Mouse (Mus musculus) left cerebral cortex, adult 18-20 months (tissue): Measurements from ENCODE around the gene Micu1. TPM values are rescaled to one million over a fixed set of nuclear protein-coding genes. Genes with fewer than 3 reads are reported as not detected.

Experiments used
- DNase-seq, 2 experiments: peaks; one replicate each; pipeline ENCODE4 v3.0.0; 2021 to 2022; ENCODE audit warnings: low spot score in 2 of 2, mixed read lengths in 1 of 2
- total RNA-seq, 2 experiments: library from RNA; stranded (reverse); gene quantifications; 2 replicates each; pipeline ENCODE4 v1.2.3; 2021

Gene Micu1
- total RNA-seq, 2 experiments from 2014 or later: 89.9 to 92.1 TPM

DNA sequence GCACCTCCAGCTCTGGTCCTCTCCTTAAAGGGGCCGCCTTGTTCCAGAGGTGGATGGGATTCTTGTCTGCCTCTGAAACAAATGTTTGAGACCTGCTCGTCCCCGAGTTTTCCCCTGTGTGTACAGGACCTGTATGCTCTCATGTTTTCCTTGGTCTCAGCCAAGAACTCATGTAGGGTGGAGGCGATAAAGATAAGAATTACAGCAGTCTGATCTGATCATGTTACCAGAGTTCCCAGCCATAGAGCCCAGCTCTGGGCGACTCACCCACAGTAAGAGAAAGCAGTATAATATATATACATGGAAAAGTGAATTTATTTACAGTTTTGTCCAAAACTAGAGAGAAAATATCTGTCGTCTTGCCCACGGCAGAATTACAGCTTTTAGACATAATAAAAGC is 17.7 kb downstream of the Micu1 start:
- DNase-seq: no peak

DNA sequence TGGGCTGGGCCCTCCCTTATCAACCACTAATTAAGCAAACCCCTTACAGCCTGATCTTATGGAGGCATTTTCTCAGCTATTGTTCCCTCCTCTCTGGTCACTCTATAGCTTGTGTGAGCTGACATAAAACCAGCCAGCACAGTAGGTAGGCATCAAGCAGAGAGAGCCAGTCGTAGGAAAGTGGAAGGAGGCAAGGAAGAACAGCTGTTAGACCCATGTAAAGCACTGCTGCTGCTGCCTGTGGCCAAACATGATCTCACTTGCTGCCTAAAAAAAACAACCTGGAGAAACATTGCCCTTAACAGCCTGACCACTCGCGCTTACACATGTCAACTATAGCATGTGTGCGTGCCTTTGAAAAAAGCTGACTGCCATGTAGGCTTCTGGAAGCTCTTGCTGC is 19.3 kb downstream of the Micu1 start:
- no peak for DNase-seq

DNA sequence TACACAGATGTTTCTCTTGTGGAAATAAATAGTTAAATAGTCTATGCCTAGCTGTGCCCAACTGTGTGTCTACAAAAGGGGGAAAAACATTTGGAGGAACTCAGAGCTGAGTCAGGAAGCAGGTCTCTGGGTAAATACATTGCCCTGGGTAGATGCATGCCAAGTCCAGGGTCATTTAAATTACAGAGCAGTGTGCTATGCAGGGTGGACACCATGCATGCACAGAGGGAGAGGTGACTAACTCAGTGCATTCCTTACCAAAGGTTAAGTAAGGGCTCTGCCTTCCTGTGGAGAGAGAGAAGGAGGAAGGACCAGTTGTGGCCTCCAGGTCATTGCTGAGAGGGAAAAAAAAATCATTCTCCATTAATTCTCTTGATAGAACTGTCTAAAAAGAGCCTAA is 22.4 kb downstream of the Micu1 start:
- DNase-seq: no peak

DNA sequence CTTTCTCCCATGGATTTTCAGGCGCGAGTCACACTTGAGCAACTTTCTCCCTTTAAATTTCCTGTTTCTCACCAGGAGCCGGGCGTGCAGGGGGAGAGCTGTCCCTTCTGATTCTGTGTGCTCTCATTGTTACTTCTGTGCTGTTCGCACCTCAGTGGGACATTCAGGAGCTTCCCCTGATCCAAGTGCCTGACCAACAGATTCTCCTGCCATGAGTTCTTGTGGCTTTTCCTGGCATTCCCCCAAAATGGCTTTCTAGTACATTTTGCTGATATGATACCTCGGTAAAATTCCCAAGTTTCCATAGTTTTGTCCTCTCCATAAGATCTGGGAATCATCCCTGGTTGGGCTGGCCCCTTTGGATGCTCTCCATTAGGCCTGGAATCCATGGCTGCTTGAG is 25.0 kb downstream of the Micu1 start:
- DNase-seq: no peak

DNA sequence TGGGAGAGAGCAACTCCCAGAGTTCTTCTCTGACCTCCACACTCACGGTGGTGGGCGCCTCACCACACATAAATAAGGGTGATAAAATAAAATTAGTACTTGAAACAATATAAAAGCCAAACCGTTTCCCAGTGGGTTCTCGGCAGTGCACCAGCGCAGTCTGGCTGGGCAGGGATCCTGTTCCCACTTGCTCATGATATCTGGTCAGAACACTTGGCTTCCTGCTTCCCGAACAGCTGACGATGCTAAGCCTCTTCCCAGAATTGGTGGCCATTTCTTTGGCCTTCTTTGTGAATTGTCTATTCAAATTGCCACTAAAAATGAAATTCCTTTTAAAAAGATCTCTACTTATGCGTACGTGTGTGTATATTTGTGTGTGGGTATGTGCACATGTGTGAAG is 27.0 kb downstream of the Micu1 start:
- DNase-seq: no peak

DNA sequence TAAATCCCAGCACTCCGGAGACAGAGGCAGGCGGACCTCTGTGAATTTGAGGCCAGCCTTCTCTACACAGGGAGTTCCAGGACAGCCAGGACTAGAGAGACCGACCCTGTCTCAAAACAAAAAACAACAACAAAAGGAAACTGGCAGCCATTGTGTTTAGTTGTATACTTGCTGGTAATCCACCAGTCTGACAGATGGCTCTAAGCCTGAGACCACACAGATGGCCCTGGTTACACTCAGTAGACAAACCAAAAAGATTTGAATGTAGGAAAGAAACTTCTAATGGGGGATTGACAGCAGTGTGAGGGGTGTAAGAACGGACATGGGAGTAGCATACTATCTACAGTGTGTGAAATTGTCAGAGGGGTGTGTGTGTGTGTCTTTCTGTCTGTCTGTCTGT is 27.6 kb downstream of the Micu1 start:
- DNase-seq: no peak

DNA sequence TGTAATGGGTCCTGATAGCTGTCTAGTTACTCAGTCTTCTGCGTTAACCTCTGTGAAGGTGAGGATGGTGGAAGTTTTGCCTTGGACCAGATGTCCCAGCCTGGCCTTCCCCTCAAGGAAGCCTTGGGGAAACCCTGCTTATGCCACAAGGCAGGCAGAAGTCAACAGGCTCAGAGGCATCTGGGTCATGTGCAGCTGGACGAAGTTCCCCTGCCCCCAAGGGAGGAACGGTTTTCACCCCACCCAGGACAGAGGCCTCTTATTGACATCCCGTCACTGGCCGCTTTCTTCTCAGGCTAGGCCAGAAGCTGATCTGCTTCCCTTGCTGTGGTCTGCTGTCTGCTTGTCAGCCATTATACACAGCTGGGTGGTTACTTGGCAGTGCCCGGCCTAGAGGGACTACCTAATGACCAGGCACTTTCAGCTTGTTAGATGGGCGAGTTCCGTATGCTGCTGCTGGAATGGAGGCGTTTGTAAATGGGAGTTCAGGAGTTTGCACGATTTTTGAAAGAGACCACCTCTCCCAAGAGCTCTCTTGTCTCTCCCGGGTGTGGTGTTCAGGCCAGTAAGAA is 33.8 kb downstream of the Micu1 start:
- DNase-seq: no peak

DNA sequence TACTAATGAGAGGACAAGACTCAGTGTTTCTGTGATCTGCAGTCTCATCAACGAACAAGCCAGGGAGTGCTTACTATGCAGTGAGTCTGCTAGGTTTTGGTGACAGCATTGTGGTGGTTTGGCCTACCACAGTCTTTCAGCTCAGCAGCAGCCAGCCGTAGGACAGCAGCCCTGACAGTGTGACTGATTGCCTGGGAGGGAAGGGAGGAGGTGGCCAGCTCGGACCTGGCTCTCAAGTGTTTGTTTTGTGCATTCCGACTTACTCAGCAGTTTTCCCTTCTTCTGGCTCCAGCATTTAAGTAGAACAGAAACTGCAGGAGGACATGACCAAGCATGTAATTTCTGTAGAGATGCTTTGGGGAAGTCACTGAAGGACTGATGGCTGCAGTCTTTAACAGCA is 39.2 kb downstream of the Micu1 start:
- DNase-seq: no peak

DNA sequence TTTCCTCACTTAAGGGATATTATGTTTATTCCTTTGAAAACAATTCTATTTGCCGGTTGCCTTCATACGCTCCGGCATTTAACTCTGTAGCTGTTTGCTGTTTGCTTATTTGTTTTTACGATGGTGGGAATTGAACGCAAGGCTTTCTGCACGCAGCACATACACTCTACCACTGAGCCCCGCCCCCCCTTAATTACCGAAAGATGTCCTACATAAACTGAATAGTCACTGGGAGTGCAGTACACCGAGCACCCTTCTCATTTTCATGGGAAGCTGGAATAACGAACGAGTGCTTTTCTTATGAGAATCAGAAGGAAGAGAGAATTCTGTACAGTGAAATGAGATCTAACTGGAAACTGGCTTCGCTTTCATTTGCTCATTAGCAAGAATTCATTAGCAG is 41.1 kb downstream of the Micu1 start:
- DNase-seq: no peak

DNA sequence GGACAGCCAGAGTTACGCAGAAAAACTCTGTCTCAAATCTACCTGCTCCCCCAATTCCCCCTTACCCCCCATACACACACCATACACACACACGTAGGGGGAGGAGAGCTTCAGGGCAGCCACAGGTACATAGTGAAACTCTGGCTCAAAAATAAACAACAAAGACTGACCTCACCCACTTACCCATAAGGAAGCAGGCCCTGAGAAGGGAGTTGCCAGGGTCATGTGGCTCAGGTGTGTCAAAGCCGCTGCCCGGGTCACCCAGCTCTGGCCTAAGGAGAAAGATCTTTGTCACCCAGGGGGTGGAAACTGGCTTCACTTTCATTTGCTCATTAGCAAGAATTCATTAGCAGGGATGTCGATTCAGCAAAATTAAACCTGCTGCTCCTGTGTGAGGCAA is 41.7 kb downstream of the Micu1 start:
- no peak for DNase-seq

DNA sequence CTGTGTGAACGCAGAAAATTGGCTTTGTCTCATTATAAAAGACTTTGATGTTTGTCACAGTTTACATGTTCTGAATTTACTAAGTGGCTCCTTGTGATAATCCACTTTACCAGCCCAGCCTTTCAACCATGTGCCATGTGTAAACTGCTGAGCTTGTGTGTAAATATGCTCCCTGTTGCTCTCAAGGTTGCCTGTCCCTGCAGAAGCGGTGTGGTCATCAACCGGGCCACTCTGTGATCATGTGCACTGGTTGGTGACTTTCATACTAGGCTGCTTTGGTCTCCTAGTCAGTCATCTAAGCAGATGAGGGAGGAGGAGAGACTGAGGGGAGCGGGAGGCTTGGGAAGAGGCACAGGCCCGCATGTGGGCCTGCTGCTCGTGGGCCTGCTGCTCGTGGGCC is 45.1 kb downstream of the Micu1 start:
- no peak for DNase-seq

DNA sequence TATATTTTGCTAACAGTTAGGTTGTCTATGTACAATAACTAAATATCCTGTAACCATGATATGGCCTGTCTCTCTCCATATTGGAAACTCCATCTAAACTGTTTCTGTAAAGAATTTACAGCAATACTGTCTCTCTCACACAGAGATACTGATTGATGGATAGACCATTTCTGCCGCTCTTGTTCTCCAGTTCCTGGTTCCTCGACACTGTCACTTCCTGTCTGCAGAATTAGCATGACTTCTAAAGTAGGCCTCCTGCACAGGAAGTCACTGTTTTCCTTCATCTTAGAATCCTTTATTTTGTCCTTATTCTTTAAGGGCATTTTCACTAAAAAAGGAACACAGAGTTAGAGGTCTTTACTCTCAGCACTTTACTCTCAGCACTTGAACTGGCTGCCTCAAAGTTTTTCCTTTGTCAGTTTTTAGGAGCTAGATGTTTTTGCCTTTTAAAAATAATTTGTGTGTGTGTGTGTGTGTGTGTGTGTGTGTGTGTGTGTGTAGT is 46.5 kb downstream of the Micu1 start:
- no peak for DNase-seq

DNA sequence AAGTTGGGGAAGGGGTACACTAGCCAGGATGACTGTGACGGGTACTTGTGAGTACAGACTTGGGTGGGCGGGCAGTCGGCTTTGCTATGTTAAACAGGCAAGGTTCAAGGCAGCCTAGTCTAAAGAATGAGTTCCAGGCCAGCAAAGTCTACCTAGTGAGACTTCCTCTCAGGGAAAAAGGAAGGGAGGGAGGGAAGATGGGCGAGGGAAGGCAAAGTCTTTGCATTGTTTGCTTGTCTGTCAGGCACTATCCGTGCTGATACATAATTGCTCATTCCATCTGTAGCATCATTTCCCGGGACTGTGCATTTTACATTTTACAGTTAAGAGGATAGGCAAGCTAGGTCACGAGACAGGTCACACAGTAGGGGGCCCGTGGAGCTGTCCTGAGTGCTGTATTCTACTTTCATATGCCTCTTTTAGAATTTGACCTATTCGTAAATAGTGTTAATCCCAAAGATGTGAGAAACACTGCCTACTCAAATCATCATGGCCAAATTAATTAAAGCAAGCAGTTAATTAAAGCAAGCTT is 51.3 kb downstream of the Micu1 start:
- no peak for DNase-seq

DNA sequence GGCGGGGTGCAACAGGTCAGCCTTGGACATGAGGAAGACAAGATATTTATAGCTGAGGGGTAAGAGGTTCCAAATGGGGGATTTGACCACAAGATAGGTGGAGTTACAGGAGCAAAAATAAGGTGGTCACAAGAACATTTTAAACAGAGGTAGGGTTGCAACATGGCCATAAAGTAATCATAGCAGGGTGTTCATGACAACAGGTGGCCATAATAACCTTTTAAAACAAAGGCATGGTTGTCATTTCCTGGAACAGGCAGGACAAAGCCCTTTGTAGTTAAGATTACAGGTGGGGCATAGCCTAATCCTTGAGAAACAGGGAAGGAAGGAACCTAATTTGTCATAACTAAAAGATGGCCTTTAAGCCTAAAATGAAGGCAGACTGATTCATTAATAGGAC is 51.8 kb downstream of the Micu1 start:
- no peak for DNase-seq

DNA sequence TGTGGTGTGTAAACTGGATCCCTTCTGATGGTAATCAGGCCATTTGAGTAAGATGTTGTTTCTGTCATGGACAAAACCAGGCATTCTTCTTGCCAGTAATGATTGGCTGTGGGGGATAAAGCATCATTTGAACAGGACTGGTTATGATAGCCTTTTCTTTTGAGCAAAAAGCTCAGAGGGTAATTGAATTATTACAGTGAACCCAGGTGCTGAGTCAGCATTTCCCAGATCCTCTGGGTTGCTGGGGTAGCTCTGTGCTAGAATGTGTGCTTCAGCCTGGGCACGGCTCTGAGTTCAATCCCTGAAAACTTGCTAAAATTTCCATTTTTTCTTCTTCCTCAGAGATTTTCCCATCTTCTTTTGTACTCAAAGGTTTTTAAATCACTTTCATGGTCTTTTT is 52.6 kb downstream of the Micu1 start:
- no peak for DNase-seq

DNA sequence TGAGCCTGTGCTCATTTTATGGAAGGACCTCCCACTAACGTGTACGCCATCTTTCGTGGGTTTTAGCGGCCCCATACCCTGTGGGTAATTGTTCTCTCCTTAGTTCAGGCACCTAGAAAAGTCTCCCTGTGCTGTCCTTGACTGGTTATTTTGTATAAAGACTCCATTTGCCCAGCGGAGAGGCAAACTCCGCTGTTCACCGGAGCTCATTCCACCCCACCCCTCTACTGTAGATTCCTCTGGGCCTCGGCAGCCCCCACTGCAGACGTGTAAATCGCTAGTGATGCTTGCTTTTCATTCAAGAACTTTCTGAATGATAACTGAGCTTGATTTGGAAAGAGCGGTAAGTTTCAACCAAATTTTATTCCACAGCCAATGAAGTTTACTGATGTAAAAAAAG is 53.4 kb downstream of the Micu1 start:
- DNase-seq: no peak

DNA sequence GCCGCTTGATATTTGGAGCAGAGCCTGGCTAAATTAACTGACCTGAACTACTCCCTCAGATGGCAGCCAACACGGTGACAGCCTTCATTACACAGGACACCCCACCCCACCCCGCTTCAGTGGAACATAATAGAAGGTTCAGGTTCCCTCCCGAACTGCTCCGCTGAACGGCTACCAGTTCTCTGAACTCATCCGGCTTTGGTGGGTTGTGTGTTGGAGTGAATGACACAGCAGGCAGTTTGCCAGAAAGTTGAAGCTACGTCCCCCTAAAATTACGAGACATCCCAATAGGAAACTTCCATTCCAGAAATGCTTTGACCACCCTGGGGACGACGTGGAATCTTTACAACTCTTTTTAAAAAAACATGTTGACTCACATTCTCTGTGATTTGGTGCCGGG is 53.8 kb downstream of the Micu1 start:
- no peak for DNase-seq

DNA sequence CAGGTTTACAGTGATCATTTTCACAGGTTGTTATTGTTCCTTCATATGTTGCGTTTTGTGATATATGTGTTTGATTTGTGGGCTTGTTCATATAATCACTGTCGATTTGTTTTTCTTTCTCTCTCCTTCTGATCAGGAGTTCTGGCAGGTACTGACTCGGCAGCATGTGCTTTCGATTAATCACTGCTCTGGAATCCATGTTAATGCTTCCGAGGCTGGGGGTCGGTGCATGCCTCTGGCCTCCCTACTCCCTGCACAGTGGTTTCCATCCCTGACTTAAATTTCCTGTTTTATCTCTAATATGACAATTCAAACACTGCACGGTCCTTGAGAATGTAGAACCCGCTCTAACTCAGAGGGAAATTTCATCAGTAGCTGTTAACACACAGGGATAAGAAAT is 54.3 kb downstream of the Micu1 start:
- DNase-seq: no peak

DNA sequence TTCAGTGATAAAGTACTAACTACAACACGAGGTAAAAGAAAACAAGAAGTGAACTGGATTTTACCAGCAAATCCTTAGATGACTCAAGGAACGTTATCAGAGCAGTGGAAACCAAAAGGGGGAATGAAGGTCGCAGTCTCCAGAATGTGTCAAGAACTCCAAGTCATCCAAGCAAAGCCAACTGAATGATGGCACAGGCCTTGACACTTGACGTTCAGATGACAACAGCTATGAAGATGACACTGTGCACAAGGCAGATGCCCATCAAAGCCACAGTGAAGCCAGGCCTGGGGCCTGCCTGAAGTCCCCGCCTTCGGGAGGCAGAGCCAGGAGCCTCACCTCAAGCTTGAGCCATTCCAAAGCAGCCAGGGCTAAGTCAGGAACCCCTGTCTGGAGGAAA is 62.5 kb downstream of the Micu1 start:
- DNase-seq: no peak

DNA sequence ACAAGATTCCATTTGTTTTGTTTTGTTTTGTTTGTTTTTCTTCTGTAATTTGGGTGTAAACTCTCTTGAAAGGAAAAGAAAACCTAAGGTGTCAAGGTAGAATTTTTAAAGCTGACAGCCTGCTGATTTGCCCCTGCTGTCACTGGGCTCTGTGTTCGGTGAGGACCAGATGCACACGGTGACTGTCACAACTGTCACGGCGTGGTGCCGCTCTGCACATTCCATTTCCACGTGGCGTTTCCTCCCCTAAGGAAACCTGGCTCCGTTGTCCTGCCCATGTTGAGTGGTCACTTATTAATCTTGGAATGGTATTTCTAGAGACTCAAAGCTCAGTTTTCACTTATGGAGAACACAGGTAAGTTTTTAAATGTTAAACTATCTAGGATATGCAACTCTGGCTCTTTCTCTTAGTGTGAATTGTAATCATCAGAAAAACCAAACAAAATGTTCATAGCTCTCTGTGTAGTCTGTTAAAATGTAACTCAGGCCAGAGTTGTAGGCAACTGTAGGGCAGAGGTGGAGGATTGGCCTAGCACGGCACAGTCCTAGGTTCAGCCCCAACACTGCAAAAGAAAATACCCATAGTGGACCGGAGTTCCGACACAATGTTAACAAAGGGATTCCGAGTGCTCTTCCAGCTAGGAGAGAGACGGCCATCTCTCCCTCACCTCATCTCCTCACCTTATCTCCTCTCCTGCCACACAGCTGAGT is 66.2 kb downstream of the Micu1 start:
- no peak for DNase-seq

DNA sequence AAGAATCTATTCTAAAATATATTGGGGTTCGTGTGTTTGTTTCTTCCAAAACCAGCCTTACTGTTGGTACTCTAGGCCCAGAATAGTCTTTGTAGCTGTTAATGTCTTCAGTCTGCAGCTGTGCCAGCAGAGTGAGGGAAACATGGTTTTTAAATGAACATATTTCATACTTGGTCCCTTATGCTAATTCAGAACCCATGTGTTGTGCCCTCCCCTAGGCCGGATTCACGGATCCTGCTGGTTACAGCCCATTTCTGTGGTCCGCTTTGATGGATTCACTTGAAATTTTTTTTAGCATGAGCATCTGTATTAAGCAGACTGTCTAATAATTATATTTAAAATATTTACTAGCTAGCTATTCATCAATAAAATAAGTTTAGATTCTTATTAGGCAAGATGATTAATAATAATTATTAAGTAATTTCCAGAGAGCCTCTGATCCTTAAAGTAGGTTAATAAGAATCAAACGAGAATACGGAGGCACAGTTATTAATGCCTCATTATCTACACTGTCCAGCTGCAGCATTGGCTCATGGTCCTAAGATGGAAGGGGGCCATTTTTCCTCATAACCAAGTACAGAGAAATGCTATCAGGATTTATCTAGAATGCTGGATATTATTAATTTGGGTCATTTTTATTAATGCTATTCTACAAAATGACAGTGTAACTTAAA is 69.2 kb downstream of the Micu1 start:
- DNase-seq: no peak

DNA sequence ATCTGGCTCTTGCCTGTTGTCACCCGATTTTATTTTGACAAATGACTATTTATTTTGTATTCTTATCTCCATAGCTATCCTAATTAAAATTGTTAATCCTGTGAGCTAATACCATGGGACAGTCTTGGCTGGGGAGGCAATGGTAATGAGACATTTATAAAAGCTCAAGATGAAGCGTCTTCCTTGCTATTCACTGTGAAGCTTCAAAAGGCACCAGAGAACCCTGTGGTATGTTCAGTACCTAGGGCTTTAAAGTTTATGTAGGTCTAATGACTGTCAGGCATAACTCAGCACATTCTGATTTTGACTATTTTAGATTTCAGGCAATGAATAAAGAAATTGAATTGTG is 69.7 kb downstream of the Micu1 start:
- no peak for DNase-seq
